Mouse (Mus musculus): Measurements from ENCODE around the gene R3hdm2.

DNA sequence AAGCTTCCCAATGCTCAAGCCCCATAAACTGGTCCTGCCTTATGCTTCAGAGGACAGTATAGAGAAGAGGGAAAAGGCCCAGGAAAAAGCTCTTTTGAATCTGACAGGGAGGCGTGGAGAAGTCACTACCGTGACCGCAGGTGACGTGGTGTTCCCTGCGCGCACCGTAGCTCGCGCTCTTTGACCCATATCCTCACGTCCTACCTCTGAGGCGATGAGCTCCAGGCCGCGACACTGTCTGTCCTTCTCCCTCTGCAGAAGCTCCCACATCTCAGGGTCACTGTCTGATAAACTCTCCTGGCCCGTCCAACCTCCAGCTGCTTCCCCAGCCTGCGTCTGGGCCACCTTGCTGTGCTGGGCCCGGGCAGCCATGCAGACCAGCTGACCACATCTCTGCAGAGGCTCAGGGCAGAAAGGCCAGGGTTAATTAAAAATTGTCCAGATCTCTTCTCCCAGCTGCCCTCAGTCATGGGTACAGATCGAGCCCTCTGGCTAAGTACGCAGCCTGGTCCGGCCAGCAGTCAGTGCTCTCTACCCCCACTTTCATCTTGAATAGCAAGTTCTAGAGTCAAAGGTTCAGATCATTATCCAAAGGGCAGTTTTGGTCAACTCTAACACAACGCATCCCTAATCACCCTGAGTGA, 140.7 kb downstream of the R3hdm2 start:
- TF ChIP-seq MYOG (IDR thresholded peaks at IDR 0.05; ENCODE audit: control insufficient read depth in 1 of 3, insufficient read depth in 1 of 3, insufficient read length in 2 of 3, low read depth in 2 of 3) (no peak), MAX (IDR thresholded peaks at IDR 0.05; ENCODE audit: low read depth) (no peak), TCF12 (IDR thresholded peaks at IDR 0.05; ENCODE audit: insufficient read depth, poor library complexity, severe bottlenecking) (no peak), POLR2A (IDR thresholded peaks at IDR 0.05; ENCODE audit: insufficient read length, low read depth) (no peak), CEBPB (IDR thresholded peaks at IDR 0.05; ENCODE audit: insufficient read depth, poor library complexity, severe bottlenecking) (no peak), MYOD1 (IDR thresholded peaks at IDR 0.05; ENCODE audit: control insufficient read depth in 1 of 3, insufficient read length in 2 of 3, low read depth in 2 of 3) (no peak), USF1 (IDR thresholded peaks at IDR 0.05; ENCODE audit: low read depth) (no peak), POLR2AphosphoS2 (IDR thresholded peaks at IDR 0.05; ENCODE audit: insufficient read length, low read depth) (peak; percentile 76), E2F4 (IDR thresholded peaks at IDR 0.05; ENCODE audit: insufficient read depth) (no peak)

Measured in myocyte (in vitro differentiated cells).